Mouse (Mus musculus): ENCODE measurements around the gene Ankrd11.

DNA sequence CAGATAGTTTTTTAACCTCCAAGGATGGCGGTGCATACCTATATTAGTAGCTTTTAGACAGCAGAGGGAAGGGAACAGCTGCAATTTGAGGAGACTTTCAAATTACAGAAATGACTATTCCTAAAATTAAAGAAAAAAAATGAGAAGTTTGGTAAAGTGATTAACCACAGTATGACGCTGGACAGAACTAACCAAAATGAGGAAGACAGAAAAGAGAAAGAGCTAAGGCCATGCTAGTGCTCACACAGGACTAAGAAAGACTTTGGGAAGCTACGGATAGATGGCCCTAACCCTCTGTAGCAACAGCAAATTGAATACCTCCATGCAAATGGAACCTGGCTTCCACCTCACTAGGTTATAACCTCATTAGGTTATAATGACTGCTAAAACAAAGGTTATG lies 119.1 kb downstream of the Ankrd11 start:
- TF ChIP-seq CTCF (IDR thresholded peaks at IDR 0.05; ENCODE audit: extremely low read depth, insufficient read depth, insufficient read length, insufficient replicate concordance) (no peak), POLR2A (IDR thresholded peaks at IDR 0.05; ENCODE audit: low read depth, low read length) (no peak)

Data from spleen, adult 2 months (tissue).